Mouse (Mus musculus) layer of hippocampus, adult 2 months (tissue): ENCODE measurements around the gene Lyrm4. TPM values are rescaled to one million over a fixed set of nuclear protein-coding genes. Genes with fewer than 3 reads are reported as not detected.
A peak's percentile ranks its signal among the peaks of the same experiment; 100 is the strongest.

ENCODE experiments used
- DNase-seq, 2 experiments: peaks; one replicate each; pipeline ENCODE4 v3.0.0; 2022; ENCODE audit warnings: low spot score in 2 of 2
- H3K27ac ChIP-seq: fragments of 200-600 bp; 2 replicates; pipeline ENCODE4 v1.8.1; 2022
- H3K4me3 ChIP-seq: fragments of 200-600 bp; 2 replicates; pipeline ENCODE4 v1.8.1; 2022; ENCODE audit warnings: mild to moderate bottlenecking
- CTCF ChIP-seq: fragments of 200-600 bp; conservative IDR thresholded peaks from 2 replicates; pipeline ENCODE4 v1.8.1; 2022; ENCODE audit warnings: antibody characterized with exemption, mild to moderate bottlenecking, moderate library complexity
- total RNA-seq, 2 experiments: library from RNA; stranded (reverse); gene quantifications; 2 replicates each; pipeline ENCODE4 v1.2.3; 2021

The Lyrm4 gene
- total RNA-seq, 2 experiments from 2014 or later = 19.6 to 20.2 TPM

DNA sequence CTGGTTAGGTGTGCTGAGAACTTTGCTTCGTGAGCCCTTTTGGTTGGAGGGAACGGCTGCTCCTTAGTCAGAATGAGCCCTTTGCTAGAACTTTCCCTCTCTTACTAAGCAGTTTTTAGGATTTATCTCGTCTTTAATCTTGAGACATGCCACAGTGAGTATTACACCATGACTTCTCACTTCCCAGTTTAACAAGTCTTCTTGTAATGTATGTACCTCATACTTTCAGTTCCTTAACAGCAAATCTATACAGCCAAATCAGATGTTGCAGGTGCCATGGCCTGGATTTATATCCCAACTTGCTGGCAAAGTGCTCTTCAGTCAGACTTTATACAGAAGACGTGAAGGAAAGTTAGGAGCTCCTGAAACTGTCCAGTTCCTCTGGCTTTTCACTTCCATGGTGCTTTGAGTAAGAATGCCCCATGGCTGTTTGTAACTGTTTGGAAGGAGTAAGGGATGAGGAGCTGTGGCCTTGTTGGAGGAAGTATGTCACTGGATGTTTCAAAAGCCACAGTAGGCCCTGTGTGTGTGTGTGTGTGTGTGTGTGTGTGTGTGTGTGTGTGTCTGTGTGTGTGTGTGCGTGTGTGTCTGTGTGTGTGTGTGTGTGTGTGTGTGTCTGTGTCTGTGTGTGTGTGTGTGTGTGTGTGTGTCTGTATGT, 14.8 kb upstream of the Lyrm4 start:
- TF ChIP-seq CTCF = no peak
- no peak for DNase-seq
- Histone ChIP-seq H3K4me3 (no peak overlapping the region), H3K27ac (no peak overlapping the region)

DNA sequence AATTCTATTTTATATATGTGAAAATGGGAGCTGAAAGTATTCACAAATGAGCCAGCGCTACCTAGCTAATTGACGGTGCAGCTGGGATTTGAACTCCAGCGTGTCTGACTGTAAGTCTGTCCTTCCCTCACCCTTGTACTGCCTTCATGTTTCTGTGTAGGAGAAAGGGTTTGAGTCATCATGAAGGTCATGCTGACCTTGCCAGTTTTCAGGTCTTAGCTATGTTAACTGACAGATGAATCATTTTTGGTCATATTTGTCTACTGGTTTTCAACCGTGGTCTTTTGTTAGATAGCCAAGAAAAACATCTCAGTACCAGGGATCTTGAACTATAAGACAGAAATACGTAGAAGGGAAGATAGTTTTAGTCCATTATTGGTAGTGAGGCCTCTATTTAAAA, 14.1 kb upstream of the Lyrm4 start:
- no peak overlapping the region for H3K4me3 ChIP-seq
- peak overlapping the region; percentile 75 for H3K27ac ChIP-seq
- no peak for DNase-seq
- no peak for TF ChIP-seq CTCF

DNA sequence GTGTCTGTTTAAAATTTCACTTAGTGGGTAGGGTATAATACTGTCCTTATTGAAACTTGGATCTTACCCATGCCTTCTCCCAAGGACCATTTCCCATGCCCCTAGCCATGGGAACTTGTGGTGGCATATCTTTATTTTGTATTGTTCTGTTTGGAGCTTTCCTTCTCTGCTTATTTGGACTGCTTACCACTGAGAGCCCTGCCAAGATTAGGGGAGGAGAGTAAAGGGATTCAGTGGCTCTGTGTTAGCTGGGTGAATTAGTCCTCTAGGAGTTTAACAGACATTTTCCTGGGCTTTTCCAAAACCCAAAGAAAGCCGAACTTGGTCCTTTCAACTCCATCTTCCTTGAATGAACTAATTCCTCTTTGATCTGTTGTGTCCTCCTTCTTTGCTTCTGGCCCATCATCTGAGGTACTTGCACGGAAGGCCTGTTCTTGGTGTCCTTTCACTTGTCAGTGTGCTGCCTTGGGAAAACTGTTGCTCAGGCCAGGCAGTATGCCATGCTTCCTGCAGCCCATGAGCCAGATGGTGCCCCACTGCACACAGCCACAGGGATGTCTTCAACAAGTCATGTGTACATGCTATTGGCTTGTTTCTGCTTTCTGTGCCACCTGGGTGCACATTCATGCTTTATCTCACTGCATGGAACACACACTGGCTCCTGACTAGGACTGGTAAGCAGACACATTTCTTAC, 12.2 kb upstream of the Lyrm4 start:
- Histone ChIP-seq H3K27ac (peak overlapping the region; percentile 75), H3K4me3 (no peak overlapping the region)
- TF ChIP-seq CTCF = no peak
- peak in 1 of 2 experiments; percentile 25 for DNase-seq

DNA sequence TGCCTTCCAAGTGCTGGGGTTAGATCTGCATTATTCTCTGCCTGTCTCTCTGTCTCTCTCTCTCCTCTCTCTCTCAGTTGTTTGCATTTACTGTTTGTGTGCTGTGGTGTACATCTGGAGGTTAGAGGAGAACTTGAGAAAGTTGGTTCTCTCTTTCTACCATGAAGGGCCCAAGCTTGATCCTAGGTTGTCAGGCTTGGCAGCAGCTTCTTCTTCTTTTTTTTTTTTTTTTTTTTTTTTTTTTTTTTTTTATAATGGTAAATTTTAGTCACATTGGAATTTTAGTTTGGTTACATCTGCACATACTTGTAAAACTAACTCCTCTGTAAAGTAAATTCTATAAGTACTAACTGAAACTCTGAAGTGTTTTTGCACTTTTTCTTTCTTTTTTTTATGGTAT, 3.3 kb upstream of the Lyrm4 start:
- no peak for TF ChIP-seq CTCF
- Histone ChIP-seq H3K27ac (no peak overlapping the region), H3K4me3 (no peak overlapping the region)
- DNase-seq = no peak

DNA sequence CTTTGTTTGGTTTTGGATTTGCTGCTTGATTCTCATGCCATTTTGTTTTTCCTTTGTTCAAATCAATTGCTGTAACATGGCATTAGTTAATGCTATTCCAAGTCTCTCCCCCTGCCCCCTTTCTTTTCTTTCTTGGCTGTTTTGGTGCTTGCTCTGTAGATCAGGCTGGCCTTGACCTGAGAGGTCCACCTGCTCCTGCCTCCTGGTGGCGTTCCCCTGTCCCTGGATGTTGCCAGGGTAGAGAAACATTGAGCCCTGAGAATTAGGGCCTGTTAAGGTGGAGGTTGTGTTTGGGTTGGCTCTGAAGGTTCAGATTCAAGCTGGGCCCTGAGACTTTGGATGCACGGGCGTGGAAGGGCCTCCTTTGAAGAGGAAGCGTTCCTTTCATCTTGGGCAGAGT, 2.4 kb upstream of the Lyrm4 start:
- no peak overlapping the region for H3K4me3 ChIP-seq
- no peak for TF ChIP-seq CTCF
- DNase-seq = no peak
- no peak overlapping the region for H3K27ac ChIP-seq

DNA sequence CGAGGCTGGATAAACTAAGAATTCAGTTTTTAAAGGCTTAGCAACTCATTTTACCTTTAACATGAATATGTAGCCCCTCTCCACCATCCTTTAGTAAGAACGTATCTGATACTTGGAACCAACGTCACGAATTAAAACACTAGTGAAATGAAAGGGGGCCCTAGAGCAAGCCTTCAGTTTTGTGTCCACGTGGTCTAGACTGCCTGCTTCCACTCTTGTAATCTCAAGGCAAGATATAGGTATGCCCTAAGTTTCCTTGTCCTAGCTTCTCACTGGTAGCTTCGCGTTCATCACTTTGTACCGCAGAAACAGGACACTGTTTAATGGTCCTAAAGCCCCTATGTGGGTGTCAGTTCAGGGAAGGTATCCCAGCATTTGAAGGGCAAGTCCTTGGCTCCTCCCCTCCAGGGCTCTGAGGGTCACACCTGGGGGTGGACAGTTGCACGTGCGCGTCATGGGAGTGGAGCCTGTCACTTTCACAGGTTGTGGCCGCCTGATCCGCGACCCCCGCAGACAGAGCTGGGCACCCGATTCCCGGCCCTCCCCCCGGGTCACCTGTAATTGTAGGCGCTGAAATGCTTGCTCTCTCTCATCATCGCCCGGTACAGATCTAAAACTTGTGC, 695 bp downstream of the Lyrm4 start:
- peak in 1 of 2 experiments; percentile 16 for DNase-seq
- Histone ChIP-seq H3K4me3 (peak overlapping the region; percentile 90), H3K27ac (peak overlapping the region; percentile 99)
- TF ChIP-seq CTCF = no peak

DNA sequence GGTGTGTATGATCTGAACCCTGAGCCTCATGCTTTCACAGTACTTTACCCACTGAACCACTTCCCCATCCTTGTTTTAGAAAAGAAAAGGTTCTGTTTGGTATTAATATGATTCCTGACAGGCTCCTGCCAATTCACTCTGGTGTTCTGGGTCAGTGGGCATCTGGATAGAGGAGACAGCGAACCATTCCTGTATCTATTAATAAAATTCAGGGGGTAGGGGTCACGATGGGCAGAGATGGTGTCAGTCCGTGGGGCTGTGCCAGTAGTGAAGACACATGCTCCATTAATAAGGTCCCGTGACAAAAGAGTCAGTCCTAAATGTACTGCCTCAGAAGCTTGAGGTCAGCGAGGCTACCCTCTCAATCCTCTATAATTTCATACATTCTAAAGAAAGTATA, 4.1 kb downstream of the Lyrm4 start:
- Histone ChIP-seq H3K27ac (no peak overlapping the region), H3K4me3 (no peak overlapping the region)
- no peak for TF ChIP-seq CTCF
- no peak for DNase-seq

DNA sequence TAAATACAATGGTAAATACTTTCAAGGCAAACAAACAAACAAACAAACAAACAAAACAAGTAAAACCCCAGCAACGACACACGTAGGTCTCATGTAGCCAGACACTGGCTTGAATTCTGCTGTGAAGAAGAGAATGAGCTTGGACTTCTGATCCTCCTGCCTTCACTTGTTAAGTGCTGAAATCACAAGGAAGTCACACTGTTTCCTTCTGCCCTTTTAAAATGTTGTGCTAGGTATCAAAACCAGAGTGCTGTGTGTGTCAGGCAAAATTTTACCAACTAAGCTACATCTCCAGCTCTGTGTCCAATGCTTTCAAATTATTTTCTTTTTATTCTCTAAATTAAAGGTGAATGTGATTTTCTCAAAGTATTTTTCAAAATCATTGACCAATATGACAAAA, 6.0 kb downstream of the Lyrm4 start:
- Histone ChIP-seq H3K27ac (no peak overlapping the region), H3K4me3 (no peak overlapping the region)
- TF ChIP-seq CTCF = no peak
- no peak for DNase-seq

DNA sequence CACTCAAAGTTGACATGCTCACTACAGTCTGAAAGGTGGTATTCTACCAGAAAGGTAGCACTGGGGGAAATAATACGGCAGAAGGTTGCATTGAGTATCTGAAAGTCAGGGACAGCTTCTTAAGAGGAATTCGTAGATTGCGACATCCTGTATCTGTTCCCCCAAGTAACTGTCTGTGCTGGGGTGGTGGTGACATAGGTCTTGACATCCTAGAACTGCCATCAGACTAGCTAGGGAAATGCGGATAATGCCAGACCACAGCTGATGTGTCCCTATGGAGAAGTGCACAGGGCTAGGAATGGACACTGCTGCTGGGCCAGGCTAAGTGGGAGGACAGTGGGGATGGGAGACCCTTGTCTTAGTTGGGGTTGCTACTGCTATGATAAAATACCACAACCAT, 8.8 kb downstream of the Lyrm4 start:
- Histone ChIP-seq H3K27ac (no peak overlapping the region), H3K4me3 (no peak overlapping the region)
- no peak for TF ChIP-seq CTCF
- DNase-seq = no peak

DNA sequence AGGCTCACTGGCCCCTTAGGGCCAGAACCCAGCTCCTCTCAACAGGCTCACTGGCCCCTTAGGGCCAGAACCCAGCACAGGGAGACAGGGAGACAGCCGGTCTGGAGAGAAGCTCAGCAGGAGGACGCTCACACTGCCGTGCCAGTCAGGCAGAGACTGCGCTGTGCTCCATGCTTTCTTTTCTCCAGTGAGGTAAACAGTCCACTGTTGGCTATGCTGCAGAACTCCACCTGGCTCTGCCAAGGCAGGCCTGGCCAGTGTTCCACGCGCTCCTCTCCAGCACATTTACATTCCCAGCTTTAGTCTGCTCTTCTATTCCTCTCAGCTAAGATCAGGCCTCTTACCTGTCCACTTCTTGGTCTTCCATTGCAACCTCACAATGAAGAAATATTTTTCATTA, 11.7 kb downstream of the Lyrm4 start:
- DNase-seq = no peak
- Histone ChIP-seq H3K27ac (no peak overlapping the region), H3K4me3 (no peak overlapping the region)
- TF ChIP-seq CTCF = no peak

DNA sequence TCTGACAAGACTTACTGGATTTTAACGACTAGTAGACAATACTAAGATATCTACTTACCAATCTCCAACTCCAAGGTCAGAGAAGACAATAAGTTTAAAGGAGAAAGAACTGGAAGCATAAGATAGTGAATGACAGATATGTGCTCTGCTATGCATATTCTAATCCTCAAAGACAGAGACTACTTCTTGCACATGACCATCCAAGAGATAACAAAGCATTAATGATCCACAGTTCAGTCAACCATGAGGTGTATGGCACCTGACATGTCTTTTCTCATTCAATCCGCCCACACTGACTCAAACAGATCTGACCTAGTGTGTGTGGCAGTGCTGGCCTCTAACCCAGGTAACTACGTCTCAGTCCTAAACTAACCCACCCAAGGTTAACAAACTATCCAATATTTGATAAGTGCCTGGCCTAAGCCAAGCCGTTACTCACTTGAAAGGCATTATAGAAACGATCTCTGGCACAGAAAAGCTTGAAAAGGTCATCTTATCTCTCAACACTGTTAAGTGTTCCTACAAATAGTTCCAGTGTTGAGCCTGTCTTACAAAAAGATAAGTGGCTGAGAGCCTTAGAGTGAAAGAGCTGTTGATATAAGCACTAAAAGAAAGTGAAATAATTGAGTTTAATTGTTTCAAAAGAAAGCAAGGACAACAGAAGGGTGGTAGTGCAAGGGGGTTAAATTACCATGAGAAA, 20.5 kb downstream of the Lyrm4 start:
- DNase-seq = no peak
- no peak for TF ChIP-seq CTCF
- Histone ChIP-seq H3K27ac (no peak overlapping the region), H3K4me3 (no peak overlapping the region)

DNA sequence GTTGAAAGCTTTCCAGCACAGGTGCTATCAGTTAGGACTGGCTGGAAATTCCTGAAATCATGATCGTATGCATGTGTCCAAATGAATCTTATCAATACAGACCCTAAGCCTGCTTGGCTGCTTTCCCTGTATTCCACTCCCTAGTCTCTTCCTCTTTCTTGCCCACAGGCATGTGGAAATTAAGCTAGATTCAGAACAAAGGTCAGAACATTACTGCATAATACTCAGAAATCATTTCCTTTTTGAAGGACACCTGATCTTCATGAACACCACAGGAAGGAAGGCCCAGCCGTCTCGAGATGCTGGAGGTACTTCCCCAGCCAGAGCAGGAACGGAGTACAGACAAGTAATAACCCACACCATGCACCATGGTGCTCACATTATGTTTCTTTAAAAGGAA, 29.2 kb downstream of the Lyrm4 start:
- DNase-seq = no peak
- H3K27ac ChIP-seq = no peak overlapping the region
- no peak for TF ChIP-seq CTCF
- no peak overlapping the region for H3K4me3 ChIP-seq

DNA sequence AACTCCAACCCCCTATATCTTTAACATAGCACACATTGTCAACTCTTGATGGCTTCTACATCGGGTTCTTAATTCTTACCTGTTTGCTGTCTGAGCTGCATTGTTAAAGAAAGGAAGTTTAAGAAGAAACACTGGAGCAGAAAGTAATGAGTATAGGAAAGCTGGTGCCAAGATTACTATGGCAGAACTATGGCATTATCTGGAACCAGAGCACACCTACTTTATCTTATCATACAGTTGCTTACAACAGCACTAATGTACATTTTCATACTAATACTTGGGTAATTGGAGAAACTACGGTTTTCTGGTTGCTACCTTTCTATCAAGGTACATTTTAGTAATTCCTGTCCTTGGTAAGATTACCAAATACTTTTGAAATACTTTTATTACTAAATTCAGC, 29.9 kb downstream of the Lyrm4 start:
- no peak overlapping the region for H3K27ac ChIP-seq
- H3K4me3 ChIP-seq = no peak overlapping the region
- TF ChIP-seq CTCF = no peak
- DNase-seq = no peak
